Mouse (Mus musculus) frontal cortex, adult (tissue): ENCODE data around the gene Fbxo2.

ENCODE experiments used
- ATAC-seq: cut with Nextera tagmentation; 2 replicates; pipeline ENCODE4 v1.9.2; 2017; ENCODE audit warnings: mild to moderate bottlenecking, moderate library complexity, mixed read lengths; ENCODE audit not compliant: low TSS enrichment

Fbxo2 gene

DNA sequence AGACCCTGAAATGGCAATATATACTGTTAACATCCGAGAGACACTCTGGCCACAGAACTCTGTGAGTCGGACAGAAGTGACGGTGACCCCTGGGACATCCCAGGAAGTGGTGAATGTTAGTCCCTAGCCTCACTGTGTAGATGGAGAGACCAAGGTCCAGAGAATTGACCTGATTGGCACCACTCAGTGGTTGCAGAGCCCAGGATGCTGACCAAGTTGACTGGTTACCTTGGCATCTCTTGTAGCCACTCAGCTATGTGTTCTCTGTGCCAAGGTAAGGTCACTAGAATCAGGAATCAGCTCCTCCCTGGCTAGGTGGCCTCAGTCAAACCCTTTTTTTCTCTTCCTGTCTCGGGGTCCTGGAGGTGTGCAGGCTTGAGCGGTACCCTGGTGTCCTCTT lies 16.7 kb upstream of the Fbxo2 start:
- no peak for ATAC-seq

DNA sequence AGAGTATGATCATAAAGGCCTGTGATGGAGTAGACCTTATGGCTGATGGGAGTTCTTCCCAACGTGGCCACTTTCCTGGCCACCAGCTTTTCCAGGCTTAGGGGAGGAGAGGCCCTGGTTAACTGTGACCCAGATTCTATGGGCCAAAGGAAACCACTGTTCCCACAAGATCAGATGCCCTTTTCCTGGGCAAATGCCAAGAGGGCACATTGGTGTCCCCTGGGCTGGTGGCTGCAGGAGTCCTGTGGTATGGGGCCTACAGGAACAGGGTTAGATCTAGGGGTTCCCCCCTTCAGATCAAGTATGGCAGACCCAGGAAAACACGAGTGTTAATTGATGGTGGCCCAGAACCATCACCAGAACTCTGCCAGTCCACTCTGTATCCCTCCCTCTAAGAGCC lies 12.7 kb upstream of the Fbxo2 start:
- ATAC-seq: no peak

DNA sequence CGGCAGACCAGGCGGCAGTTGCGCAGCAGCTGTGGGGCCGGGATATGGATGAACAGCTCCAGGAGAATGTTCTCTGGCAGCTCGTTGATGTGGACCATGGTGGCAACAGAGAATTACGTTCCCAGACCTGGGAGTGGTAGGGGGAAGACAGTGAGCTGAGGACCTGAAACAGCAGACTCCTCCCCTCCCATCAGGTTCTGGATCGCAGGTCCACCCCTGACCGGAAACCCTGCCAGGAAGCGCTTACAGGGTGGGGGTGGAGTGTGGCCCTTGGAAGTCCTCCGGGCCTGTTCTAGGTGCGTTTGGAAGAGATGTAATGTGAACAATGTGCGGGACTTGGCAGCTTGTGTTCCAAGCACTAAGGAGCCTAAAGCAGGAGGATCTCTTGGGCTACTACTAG lies 10.9 kb upstream of the Fbxo2 start:
- ATAC-seq: no peak

DNA sequence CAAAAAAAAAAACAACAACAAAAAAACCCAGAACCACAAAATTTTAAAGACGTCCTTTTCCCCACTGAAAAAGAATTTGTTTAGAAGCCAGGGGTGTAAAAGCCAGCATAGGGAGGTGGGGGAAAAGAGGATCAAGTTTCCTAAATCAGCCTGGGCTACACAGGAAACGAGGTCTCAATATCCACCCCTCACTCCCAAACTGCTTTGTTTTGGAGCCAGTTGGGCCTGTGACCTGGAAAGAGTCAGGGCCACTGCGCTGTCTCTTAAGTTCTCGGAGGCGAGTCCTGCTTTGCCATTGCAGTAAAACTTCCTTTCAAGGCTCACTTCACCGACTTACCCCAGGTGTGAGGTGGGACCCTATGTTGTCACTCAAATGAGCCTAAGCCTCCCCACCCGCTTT lies 10.2 kb upstream of the Fbxo2 start:
- no peak for ATAC-seq

DNA sequence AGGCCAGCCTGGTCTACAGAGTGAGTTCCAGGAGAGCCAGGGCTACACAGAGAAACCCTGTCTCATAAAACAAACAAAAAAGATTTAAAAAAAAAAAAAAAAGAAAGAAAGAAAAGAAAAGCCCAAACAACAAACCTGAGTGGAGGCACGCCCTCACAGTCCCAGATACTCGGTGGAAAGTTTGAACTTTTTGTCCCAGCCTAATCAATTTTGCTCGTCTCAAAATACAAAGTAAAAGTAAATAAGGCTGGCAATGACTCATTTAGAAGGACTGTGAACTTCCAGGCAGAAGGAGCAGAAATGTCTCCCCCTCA lies 9.5 kb upstream of the Fbxo2 start:
- no peak for ATAC-seq

DNA sequence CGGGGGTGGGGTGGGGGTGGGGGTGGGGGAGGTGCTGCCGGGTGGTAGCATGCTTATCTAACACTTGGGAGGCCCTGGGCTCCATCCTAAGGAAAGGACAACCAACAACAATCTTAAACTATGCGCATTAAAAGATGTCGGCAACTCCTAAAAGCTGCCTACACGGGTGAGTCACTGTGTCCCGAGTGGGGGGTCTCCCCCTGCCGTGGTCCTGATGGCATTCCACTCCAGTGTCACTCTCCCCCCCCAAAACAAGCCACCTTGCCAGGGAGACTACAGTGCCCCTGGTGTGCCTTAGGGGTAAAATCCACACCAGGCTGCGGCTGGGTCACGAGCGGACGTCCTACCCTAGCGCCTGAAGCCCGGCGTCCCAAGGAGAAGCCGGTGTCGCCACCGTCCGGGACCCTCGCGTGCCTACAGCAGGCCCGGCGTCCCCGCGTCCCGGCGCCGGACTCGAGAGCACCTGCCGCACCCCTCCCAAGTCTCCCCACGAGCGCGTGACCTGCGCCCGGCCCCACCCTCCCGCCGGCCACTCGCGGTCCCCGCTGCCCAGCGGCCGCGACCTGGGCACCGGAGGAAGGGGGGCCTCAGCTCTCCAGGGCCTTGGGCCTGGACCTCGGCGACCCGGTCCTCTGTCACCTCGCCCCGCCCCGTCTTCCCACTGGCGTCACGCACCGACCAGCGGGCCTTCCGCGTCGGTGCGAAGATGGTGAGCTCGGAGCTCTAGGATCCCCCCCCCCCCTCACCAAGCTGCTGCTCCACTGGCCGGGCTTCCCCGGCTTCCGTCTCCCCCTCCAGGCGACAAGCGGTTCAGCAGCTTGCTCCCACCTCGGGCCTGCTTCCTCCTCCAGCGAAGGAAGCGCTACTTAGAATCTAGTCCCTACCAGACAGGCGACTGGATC lies 8.9 kb upstream of the Fbxo2 start, which contains the start of gene Fbxo6:
Gene Fbxo6, minus strand, starts transcription at position 874 of the 902 bp plus-strand sequence.
- ATAC-seq: peak; percentile 90

DNA sequence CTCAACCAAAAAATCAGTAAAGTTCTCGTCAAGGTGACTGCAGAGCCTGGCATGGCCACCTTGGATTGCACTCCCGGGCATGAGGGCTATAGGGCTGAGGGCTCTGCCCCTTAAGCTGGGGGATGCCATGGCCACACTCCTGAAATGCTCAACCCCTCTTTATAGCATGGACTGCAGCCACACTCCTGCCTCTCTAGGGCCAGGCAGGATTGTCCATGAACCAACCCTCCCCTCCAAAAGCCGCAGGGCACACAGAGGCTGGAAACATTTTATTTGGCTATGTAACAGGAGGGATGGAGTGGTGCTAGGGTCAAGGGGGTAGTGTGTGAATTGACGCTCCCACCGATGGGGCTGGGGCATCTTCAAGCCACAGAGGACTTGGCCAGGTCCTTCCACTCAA lies 7.9 kb upstream of the Fbxo2 start:
- ATAC-seq: no peak

DNA sequence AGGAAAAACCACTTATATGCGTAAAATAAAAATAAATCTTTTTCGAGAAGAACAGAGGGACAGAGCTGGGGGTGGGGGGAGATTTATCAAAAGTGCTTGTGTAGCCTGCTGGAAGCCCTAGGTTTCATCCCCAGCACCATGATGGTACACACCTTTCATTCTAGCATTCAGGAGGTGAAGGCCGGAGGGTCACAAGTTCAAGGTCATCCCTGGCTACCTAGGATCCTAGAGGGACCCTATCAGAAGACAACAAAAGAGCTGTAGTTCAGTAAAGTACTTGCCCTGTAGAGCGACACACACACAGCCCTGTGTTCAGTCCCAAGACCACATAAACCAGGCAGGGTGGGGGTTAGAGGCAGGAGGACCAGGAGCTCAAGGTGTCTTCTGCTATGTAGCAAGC lies 6.4 kb upstream of the Fbxo2 start:
- ATAC-seq: no peak

DNA sequence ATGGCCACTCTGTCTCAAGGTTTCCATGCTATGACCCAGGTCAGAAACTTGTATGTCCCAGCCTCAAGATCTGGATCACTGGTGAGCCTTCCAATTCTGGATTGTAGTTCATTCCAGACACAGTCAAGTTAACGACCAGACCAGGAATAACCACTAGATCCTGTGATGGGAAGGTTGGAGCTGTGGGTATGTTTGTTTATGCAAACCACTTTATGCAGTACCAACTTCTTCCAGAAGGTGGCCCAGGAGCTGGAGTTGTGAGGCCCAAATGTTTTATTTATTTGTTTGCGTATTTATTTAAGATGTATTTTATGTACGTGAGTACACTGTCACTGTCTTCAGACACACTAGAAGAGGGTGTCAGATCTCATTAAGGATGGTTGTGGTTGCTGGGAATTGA lies 5.4 kb upstream of the Fbxo2 start:
- ATAC-seq: no peak

DNA sequence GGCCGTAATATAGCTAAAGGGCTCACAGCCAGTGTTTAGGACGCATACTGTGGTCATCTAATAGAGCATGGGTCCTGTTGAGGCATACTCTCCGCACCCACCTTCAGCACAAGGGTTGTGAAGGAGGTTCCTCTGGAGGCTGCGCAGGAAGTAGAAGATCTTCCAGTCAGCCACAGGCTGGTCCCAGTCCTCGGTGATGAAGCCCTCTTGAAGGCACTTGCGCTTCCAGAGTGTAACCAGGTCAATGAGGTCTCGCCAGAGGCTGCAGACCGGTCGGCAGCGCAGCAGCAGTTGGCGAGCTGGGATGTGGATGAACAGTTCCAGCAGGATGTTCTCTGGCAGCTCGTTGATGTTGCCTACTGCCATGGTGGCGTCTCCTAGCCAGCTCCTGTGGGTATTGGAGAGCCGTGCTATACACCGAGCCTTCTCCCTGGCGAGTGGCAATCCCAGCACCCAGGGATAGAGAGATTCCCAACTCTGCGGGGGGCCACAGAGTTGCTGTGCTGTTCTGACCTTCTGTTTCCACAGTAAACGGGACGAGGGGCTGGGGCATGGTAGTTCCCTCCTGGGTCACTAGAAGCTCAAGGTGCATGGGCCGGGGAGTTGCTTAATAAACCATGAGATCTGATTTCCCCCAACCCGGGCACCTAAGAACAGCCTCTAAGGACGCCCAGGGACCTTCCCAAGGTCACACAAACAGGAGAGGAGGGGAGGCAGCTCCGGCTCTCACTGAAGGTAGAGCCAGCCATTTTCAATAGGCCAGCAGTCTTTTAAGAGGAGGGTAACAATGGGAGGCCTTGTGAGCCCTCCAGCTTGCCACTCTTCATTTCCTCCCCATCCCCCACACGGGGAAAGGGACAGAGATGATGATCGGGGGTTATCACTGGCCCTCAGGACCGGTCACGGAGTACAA lies 1.7 kb upstream of the Fbxo2 start:
- no peak for ATAC-seq

DNA sequence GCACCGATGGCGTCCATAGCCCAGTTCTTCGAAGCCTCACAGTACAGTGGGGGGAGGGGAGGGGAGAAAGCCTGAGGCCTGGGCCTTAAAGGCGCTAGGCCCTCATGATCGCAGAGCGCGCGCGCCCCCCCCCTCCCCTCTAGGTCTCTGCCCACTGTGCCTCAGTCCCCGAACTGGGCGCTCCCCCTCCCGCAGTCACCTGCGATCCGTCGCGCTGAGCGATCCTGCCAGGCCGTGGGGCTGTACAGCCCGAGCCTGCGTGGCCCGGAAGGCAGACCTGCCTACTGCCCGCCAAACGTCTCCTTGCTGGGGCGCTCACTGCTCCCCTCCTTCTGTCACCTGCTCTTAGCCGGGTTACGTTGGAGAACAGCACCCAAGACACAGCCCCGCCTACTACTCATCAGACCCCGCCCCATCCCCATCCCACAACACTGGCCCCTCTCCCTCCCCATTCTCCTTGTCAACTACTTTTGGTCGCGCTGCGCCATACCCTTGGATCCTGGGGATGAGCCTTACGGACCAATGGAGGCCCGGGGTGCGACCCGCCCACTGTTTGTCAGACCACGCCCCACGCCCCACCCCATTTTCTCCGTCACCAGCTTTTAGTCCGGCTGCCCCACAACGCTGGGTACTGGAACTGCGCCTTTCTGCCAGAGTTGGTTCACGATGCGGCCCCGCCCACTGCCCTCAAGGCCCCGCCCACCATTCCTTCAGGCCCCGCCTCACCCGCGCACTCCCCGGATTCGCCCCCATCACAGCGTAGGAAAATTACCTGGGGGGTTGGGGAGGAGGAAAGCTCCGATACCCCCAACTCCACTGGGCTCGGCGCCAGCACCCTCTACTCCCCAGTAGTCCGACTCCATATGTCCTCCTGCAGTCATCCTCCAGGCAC lies 631 bp upstream of the Fbxo2 start:
- ATAC-seq: peak; percentile 65

DNA sequence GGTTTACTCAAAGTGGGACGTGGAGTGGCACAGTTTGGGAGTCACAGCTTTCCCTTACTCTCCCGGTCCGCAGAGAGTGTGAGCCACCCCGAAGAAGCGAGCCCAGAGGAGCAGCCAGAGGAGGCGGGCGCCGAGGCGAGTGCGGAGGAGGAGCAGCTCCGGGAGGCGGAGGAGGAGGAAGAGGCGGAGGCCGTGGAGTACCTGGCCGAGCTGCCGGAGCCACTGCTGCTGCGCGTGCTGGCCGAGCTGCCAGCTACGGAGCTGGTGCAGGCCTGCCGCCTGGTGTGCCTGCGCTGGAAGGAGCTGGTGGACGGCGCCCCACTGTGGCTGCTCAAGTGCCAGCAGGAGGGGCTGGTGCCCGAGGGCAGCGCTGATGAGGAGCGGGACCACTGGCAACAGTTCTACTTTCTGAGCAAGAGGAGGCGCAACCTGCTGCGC lies 3.6 kb downstream of the Fbxo2 start:
- peak; percentile 38 for ATAC-seq

DNA sequence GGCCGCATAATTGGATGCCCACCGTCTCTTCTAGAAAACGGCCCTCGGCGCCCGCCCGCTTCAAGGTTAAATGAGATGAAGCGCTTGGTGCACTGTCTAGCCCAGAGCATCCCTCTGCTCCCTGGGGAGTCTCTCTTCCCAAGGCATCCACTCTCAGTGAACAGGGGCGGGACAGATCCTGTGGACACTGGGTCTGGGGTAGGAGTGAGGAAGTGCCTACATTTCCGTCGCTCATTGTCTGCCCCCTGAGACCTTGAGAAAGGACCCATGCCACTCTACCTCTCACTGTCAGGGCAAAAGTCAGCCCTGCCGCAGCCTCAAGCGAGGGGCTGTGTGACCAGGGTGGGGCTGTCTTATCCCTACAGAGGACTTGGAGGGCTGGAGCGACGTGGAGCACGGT lies 4.0 kb downstream of the Fbxo2 start:
- ATAC-seq: no peak

DNA sequence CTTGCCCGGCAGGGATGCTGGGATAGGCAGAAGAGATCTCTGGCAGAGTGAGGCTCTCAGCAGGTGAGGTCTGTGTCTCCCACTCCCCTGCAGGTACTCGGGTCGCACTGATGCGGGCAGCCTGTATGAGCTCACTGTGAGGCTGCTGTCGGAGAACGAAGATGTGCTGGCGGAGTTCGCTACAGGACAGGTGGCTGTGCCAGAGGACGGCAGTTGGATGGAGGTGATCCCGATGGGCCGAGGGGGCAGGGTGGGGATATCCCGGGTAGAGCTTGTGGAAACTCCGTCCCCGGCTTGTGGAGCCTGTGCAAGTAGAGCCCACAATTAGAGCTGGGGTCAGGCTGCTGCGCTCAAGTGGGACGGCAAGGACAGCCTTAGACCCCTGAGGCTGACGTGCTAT lies 5.1 kb downstream of the Fbxo2 start:
- ATAC-seq: no peak

DNA sequence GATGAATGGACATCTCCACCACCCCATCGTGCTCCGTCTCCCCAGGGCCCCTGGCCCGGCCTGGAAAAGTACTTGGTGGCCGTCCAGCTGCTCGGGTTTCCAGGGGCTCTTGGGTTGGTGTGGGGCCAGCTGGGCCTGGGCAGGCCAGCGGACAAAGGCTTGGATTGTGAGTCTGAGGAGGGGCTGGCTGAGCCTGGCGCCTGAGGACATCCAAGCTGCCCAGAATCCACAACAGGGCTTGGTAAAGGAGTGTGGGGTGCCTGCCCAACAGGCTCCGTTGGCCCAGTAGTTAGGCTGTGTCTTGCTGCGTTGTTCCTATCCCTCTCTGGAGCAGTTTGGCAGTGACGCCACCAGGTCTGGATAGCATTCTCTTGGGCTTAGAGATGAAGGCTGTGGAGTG lies 6.0 kb downstream of the Fbxo2 start:
- ATAC-seq: peak; percentile 54

DNA sequence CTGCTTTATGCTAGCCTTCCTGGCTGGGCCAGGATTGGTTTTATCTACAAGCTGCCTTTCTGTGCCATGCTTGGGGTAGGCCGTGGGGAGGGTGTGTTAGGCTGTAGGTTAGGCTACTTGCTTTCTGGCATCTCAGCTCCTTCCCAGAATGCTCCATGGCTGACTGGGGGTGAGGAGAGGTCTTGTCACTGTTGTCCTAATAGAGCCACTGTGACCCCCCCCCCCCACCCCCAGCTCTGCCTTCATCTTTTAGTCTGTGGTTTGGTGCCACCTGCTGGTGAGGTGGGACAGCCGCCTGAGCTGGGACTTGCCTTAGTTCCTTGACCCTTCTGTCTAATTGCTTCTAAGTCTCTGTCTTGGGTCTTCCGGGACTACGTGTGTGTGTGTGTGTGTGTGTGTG lies 6.6 kb downstream of the Fbxo2 start:
- ATAC-seq: no peak

DNA sequence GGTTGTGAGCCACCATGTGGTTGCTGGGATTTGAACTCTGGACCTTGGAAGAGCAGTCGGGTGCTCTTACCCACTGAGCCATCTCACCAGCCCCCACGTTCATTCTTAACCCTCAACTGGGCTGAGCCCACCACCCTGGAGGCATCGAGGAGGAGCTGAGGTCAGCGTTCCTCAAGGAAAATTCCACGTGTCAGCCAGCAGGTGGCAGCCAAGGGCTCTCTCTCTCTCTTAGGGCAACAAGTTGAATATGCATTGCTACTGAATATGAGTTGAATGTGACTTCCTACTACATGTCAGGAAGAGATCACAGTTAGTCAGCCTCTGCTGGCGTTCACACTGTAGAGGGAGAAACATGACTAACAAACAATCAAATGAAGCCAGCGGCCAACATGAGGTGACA lies 7.9 kb downstream of the Fbxo2 start:
- no peak for ATAC-seq

DNA sequence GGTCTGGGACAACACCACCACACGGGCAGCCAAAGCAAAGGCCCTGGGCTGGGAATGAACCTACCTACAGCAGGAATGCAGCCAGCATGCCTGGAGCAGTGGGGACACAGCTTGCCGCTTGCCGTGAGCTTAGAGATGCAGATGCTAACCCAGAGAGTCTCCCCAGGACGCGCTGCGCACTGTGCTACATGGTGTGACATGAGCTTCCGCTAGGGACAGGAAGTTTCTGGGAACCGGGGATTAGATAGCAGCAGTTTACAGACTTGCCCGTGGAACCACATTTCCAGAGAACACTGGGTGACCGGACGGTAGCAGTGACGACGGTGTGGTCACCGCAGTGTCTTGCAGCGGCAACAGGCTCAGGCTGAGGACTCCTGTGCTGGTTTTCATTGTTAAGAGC lies 9.2 kb downstream of the Fbxo2 start:
- no peak for ATAC-seq

DNA sequence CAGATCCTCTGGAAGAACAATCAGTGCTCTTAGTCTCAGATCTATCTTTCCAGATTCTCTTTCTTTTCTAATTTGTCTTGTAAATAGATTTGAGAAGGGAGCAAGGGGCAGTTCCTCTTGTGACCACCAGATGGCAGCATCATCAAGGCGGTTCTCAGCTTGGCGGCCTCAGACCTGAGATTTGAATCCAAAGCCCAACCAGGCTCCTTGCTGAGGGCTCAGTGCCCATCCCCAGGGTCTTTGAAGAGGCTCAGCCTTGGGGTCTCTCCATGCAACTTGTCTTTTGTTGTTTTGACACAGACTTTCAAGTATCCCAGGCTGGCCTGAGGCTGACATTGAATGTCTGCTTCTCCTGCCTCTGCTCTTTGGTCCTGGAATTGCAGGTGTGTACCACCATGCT lies 10.4 kb downstream of the Fbxo2 start:
- ATAC-seq: no peak

DNA sequence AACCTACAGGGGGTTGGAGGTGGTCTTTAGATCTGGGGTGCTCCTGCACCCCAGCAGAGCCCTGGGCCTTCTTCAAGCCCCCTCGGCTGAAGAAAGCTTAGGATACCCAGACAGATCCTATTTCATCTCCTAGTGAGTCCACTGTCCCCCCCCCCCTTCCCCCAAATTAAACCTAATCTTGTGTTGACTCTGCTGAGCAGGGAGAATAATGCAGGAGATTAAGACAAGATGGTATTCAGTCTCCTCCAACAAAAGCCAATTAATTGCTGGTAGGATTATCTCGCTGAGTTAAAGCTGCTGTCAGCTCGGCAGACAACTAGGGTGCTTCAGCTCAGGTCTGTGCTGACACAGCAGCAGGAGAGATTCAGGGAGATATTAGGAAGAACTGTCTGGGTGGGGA lies 10.8 kb downstream of the Fbxo2 start:
- ATAC-seq: no peak

DNA sequence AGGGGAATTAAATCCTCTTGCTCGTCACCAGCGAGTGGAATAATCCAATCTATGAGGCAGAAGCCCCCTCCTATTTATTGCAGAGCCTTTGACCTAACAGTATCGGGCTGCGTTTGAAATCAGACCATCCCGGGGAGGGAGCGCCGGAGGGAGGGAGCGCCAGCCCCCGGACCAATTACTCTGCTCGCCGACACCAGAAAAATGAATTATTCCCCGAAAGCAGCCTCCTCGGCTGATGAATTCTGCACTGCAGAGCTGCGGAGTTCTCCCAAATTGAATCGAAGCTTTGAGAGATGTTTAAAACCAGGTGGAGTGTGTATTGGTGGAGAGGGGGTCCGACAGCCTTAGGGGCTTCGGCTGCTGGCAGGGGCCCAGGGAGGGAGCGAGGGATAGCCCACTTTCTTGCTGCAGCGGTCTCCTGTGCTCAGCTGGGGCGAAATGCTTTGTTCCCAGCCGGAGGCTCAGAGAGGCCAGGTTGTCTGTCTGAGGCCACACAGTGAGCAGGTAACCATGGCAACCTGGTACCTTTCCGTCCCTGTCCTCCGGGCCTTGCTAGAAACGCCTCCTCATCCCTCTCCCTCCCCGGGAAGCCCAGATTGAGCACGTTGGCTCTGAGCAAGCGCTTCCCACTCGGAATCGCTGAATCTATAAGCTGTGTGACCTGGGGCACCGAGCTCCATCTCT lies 13.5 kb downstream of the Fbxo2 start:
- ATAC-seq: peak; percentile 91
